Mouse (Mus musculus): ENCODE data around the gene Pitx1. TPM values are rescaled to one million over a fixed set of nuclear protein-coding genes. Genes with fewer than 3 reads are reported as not detected.

The Pitx1 gene
- polyA plus RNA-seq, 2 experiments: 0.09 TPM; not detected in 1

DNA sequence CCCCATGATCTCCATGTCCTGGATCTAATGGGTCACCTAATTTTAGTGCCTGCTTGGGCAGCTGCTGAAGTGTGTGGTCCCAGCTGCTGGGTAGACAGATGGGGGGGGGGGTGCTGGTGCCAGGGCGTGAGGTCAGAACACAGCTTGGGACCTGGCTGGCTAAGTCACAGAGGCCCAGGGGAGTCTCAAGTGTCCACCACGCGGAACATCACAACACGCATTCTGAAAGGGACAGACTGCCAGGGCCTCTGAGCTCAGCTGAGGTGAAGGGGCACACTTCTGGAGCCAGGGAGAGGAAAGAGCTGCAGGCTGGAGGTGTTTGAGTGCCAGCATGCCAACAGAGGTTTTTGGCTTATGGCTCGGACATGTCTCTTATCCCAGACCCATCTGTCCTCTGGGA lies 14.7 kb upstream of the Pitx1 start:
- Histone ChIP-seq H3K9me3 (ENCODE audit: control insufficient read depth, low read length) (no peaks in the 10 kb centered on the region), H3K4me3 (ENCODE audit: insufficient read depth in 1 of 2, low read depth in 2 of 2, low read length in 2 of 2) (no peak overlapping the region), H3K27me3 (ENCODE audit: control insufficient read depth, insufficient read depth, low read length) (peaks cover 5% of the 10 kb centered on the region), H3K27ac (no peak overlapping the region), H3K36me3 (replicated peaks; ENCODE audit: control insufficient read depth, insufficient read depth, low read depth) (no peaks in the 10 kb centered on the region), H3K4me2 (ENCODE audit: low read depth) (no peak overlapping the region), H3K4me1 (replicated peaks; ENCODE audit: control insufficient read depth in 2 of 2, insufficient read depth in 2 of 2, low read length in 1 of 2) (0 out of 4 replicates have a peak, but pooled peaks cover 0 to 2% of the 10 kb centered on the region in 2 experiments), H3K9ac (replicated peaks) (no peak overlapping the region)
- ATAC-seq (ENCODE audit: insufficient read depth): no peak
- no peak for DNase-seq (ENCODE audit: low read depth in 3 of 3, low spot score in 3 of 3)
- WGBS (ENCODE audit: insufficient replicate concordance): 75% methylated on average over 5 of the region's 5 CpGs
- TF ChIP-seq CTCF (IDR thresholded peaks at IDR 0.05; ENCODE audit: low read depth) (no peak), EP300 (IDR thresholded peaks at IDR 0.05; ENCODE audit: low read depth) (no peak)

DNA sequence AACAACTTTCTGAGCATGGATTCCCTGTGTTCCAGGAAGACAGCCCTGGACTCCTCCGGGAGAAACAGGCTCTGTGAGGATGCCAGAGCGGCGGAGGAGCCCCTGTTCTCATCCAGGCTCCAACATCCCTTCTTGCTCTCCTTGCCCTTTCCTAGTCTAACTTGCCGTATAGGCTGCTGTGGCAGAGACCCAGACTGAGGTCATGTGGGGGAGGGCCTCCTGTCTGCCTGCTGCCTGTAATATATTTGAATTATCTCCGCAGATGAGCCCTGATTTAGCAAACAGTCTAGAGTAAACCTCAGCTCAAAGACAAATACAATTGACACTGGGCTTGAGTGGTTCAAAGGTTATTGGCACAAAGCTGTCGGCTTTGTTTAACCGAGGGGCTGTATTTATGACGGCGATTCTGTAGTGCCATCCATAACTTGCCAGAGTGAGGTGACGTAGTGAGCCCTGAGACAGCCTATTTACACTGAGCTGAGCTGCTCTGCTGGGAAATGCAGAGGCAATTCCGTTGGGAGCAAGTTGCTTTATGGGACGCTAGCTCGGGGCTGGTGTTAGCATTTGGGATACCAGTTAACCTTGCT lies 12.7 kb upstream of the Pitx1 start:
- DNase-seq (ENCODE audit: low read depth in 3 of 3, low spot score in 3 of 3) (no peak), ATAC-seq (ENCODE audit: insufficient read depth) (no peak)
- no peak overlapping the region for H3K4me2 ChIP-seq (ENCODE audit: low read depth)
- H3K27ac ChIP-seq: no peak overlapping the region
- H3K9me3 ChIP-seq (ENCODE audit: control insufficient read depth, low read length): no peaks in the 10 kb centered on the region
- H3K4me3 ChIP-seq (ENCODE audit: insufficient read depth in 1 of 2, low read depth in 2 of 2, low read length in 2 of 2): no peak overlapping the region
- WGBS (ENCODE audit: insufficient replicate concordance): 32% methylated on average over 13 of the region's 13 CpGs
- no peaks in the 10 kb centered on the region for H3K36me3 ChIP-seq (replicated peaks; ENCODE audit: control insufficient read depth, insufficient read depth, low read depth)
- H3K27me3 ChIP-seq (ENCODE audit: control insufficient read depth, insufficient read depth, low read length): peaks cover 5% of the 10 kb centered on the region
- TF ChIP-seq EP300 (IDR thresholded peaks at IDR 0.05; ENCODE audit: low read depth) (no peak), CTCF (IDR thresholded peaks at IDR 0.05; ENCODE audit: low read depth) (no peak)
- no peak overlapping the region for H3K9ac ChIP-seq (replicated peaks)
- 0 out of 4 replicates have a peak, but pooled peaks cover 0 to 2% of the 10 kb centered on the region in 2 experiments for H3K4me1 ChIP-seq (replicated peaks; ENCODE audit: control insufficient read depth in 2 of 2, insufficient read depth in 2 of 2, low read length in 1 of 2)

DNA sequence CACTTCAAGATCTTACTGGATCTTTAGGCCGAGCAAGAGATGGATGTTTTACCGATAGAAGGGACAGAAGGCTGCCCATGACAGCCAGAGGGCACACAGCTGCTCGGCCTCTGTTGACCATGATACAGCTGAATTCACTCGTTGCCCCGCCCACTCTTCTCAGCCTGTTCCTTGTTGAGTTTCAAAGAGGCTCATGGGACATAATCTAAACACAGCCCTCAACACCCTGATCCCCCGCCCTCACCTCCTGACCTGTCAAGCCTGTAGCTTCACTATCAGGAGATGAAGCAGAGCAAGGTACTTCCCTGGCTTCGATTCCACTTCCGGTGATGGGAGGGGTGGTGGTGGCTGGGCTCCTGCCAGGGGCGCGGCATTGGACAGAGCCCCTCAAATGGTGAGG lies 11.8 kb upstream of the Pitx1 start:
- H3K9me3 ChIP-seq (ENCODE audit: control insufficient read depth, low read length): no peaks in the 10 kb centered on the region
- H3K27ac ChIP-seq: no peak overlapping the region
- peaks cover 5% of the 10 kb centered on the region for H3K27me3 ChIP-seq (ENCODE audit: control insufficient read depth, insufficient read depth, low read length)
- DNase-seq (ENCODE audit: low read depth in 3 of 3, low spot score in 3 of 3): no peak
- no peak for ATAC-seq (ENCODE audit: insufficient read depth)
- no peak overlapping the region for H3K9ac ChIP-seq (replicated peaks)
- H3K4me1 ChIP-seq (replicated peaks; ENCODE audit: control insufficient read depth in 2 of 2, insufficient read depth in 2 of 2, low read length in 1 of 2): 0 out of 4 replicates have a peak, but pooled peaks cover 0 to 2% of the 10 kb centered on the region in 2 experiments
- H3K4me3 ChIP-seq (ENCODE audit: insufficient read depth in 1 of 2, low read depth in 2 of 2, low read length in 2 of 2): no peak overlapping the region
- WGBS (ENCODE audit: insufficient replicate concordance): 24% methylated on average over 10 of the region's 10 CpGs
- no peak overlapping the region for H3K4me2 ChIP-seq (ENCODE audit: low read depth)
- TF ChIP-seq EP300 (IDR thresholded peaks at IDR 0.05; ENCODE audit: low read depth) (no peak), CTCF (IDR thresholded peaks at IDR 0.05; ENCODE audit: low read depth) (no peak)
- H3K36me3 ChIP-seq (replicated peaks; ENCODE audit: control insufficient read depth, insufficient read depth, low read depth): no peaks in the 10 kb centered on the region

DNA sequence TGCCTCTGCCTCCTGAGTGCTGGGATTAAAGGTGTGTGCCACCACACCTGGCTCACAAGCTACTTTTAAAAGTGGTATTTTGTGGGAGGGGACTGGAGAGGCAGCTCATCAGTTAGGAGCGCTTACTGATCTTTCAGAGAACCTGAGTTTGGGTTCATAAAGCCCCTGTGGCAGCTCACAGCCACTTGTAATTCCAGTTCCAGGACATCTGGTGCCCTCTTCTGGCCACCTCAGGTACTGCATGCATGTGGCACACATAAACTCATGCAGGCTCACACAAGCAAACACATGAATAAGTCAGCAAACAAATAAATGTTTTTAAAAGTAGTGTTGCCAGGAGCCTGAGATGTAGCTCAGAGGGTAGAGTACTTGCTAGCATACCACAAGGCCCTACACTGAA lies 7.7 kb upstream of the Pitx1 start:
- Histone ChIP-seq H3K9me3 (ENCODE audit: control insufficient read depth, low read length) (no peaks in the 10 kb centered on the region), H3K9ac (replicated peaks) (no peak overlapping the region), H3K4me3 (ENCODE audit: insufficient read depth in 1 of 2, low read depth in 2 of 2, low read length in 2 of 2) (no peak overlapping the region), H3K4me1 (replicated peaks; ENCODE audit: control insufficient read depth in 2 of 2, insufficient read depth in 2 of 2, low read length in 1 of 2) (0 out of 4 replicates have a peak, but pooled peaks cover 0 to 2% of the 10 kb centered on the region in 2 experiments), H3K27ac (no peak overlapping the region), H3K4me2 (ENCODE audit: low read depth) (no peak overlapping the region), H3K36me3 (replicated peaks; ENCODE audit: control insufficient read depth, insufficient read depth, low read depth) (no peaks in the 10 kb centered on the region), H3K27me3 (ENCODE audit: control insufficient read depth, insufficient read depth, low read length) (peaks cover 16% of the 10 kb centered on the region)
- ATAC-seq (ENCODE audit: insufficient read depth) (no peak), DNase-seq (ENCODE audit: low read depth in 3 of 3, low spot score in 3 of 3) (no peak)
- WGBS (ENCODE audit: insufficient replicate concordance): 68% methylated on average over 1 of the region's 1 CpGs
- TF ChIP-seq EP300 (IDR thresholded peaks at IDR 0.05; ENCODE audit: low read depth): no peak
- TF ChIP-seq CTCF (IDR thresholded peaks at IDR 0.05; ENCODE audit: low read depth): peak; percentile 79

DNA sequence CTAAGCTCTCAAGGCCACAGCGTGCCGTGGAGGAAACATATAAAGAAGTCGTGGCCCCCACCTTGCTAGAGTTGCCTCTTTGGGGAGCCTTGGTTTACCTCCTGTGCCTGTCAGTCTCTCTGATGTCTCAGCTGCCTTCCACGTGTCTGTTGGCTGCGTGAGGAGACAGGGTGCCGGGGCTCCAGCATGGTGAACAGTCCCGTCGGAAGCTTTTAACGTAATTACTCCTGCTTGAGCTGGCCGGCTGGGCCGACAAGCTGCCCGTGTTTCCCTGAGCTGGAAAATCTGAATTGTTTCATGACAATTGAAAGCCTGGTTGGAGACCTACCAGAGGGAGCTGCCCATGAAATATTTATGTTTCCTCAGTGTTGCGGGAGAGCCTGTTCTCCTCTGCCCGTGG lies 4.2 kb upstream of the Pitx1 start:
- WGBS (ENCODE audit: insufficient replicate concordance): 44% methylated on average over 14 of the region's 14 CpGs
- DNase-seq (ENCODE audit: low read depth in 3 of 3, low spot score in 3 of 3) (no peak), ATAC-seq (ENCODE audit: insufficient read depth) (no peak)
- Histone ChIP-seq H3K4me3 (ENCODE audit: insufficient read depth in 1 of 2, low read depth in 2 of 2, low read length in 2 of 2) (no peak overlapping the region), H3K27ac (no peak overlapping the region), H3K9me3 (ENCODE audit: control insufficient read depth, low read length) (no peaks in the 10 kb centered on the region), H3K27me3 (ENCODE audit: control insufficient read depth, insufficient read depth, low read length) (peaks cover 46% of the 10 kb centered on the region), H3K9ac (replicated peaks) (no peak overlapping the region), H3K4me1 (replicated peaks; ENCODE audit: control insufficient read depth in 2 of 2, insufficient read depth in 2 of 2, low read length in 1 of 2) (no peaks in the 10 kb centered on the region), H3K4me2 (ENCODE audit: low read depth) (no peak overlapping the region), H3K36me3 (replicated peaks; ENCODE audit: control insufficient read depth, insufficient read depth, low read depth) (no peaks in the 10 kb centered on the region)
- TF ChIP-seq CTCF (IDR thresholded peaks at IDR 0.05; ENCODE audit: low read depth) (no peak), EP300 (IDR thresholded peaks at IDR 0.05; ENCODE audit: low read depth) (no peak)

All from liver, embryonic 14.5 days (tissue).